Mouse (Mus musculus): ENCODE data around the gene Atrnl1. TPM values are rescaled to one million over a fixed set of nuclear protein-coding genes. Genes with fewer than 3 reads are reported as not detected.
A peak's percentile ranks its signal among the peaks of the same experiment; 100 is the strongest.
"Not testable (repeated sequence)": the region's sequence is repeated elsewhere in the genome, so short reads cannot be mapped to it uniquely, and the experiment has no call there.

The Atrnl1 gene
- polyA plus RNA-seq, 1 experiment: 18.6 TPM

- Histone ChIP-seq H3K4me1 (ENCODE audit: control insufficient read depth, insufficient read depth, low read length) (no peaks in the 10 kb centered on the region), H3K4me3 (replicated peaks; ENCODE audit: extremely low read depth, low read depth, low read length) (no peak overlapping the region)
- no peak for TF ChIP-seq CTCF (IDR thresholded peaks at IDR 0.05; ENCODE audit: insufficient read depth, low read length)
- no peak for TF ChIP-seq POLR2A (IDR thresholded peaks at IDR 0.05; ENCODE audit: borderline replicate concordance, extremely low read depth, low read depth, low read length)
- DNase-seq: no peak
- 58% methylated on average over 8 of the region's 8 CpGs for WGBS
These were observed 47.6 kb downstream of the Atrnl1 start for GRCm38 (mm10) chr19:57658111-57659091.

- 78% methylated on average over 9 of the region's 9 CpGs for WGBS
- H3K4me1 ChIP-seq (ENCODE audit: control insufficient read depth, insufficient read depth, low read length): no peaks in the 10 kb centered on the region
- H3K4me3 ChIP-seq (replicated peaks; ENCODE audit: extremely low read depth, low read depth, low read length): no peak overlapping the region
- TF ChIP-seq POLR2A (IDR thresholded peaks at IDR 0.05; ENCODE audit: borderline replicate concordance, extremely low read depth, low read depth, low read length): no peak
- TF ChIP-seq CTCF (IDR thresholded peaks at IDR 0.05; ENCODE audit: insufficient read depth, low read length): no peak
- DNase-seq: no peak
These were observed 56.2 kb downstream of the Atrnl1 start for GRCm38 (mm10) chr19:57667011-57667410.

GRCm38 (mm10) chr19:57667946-57668345 lies 57.1 kb downstream of the Atrnl1 start:
- no peak for DNase-seq
- Histone ChIP-seq H3K4me1 (ENCODE audit: control insufficient read depth, insufficient read depth, low read length) (no peaks in the 10 kb centered on the region), H3K4me3 (replicated peaks; ENCODE audit: extremely low read depth, low read depth, low read length) (no peak overlapping the region)
- 85% methylated on average over 10 of the region's 10 CpGs for WGBS
- TF ChIP-seq POLR2A (IDR thresholded peaks at IDR 0.05; ENCODE audit: borderline replicate concordance, extremely low read depth, low read depth, low read length) (no peak), CTCF (IDR thresholded peaks at IDR 0.05; ENCODE audit: insufficient read depth, low read length) (no peak)

- H3K4me1 ChIP-seq (ENCODE audit: control insufficient read depth, insufficient read depth, low read length): no peaks in the 10 kb centered on the region
- TF ChIP-seq CTCF (IDR thresholded peaks at IDR 0.05; ENCODE audit: insufficient read depth, low read length): no peak
- TF ChIP-seq POLR2A (IDR thresholded peaks at IDR 0.05; ENCODE audit: borderline replicate concordance, extremely low read depth, low read depth, low read length): no peak
- no peak for DNase-seq
- no peak overlapping the region for H3K4me3 ChIP-seq (replicated peaks; ENCODE audit: extremely low read depth, low read depth, low read length)
- WGBS: 96% methylated on average over 3 of the region's 3 CpGs
These were observed 68.6 kb downstream of the Atrnl1 start for GRCm38 (mm10) chr19:57679455-57679854.

- Histone ChIP-seq H3K4me3 (replicated peaks; ENCODE audit: extremely low read depth, low read depth, low read length) (no peak overlapping the region), H3K4me1 (ENCODE audit: control insufficient read depth, insufficient read depth, low read length) (no peaks in the 10 kb centered on the region)
- no peak for TF ChIP-seq POLR2A (IDR thresholded peaks at IDR 0.05; ENCODE audit: borderline replicate concordance, extremely low read depth, low read depth, low read length)
- DNase-seq: no peak
- WGBS: 84% methylated on average over 20 of the region's 20 CpGs
These were observed 75.8 kb downstream of the Atrnl1 start for GRCm38 (mm10) chr19:57686596-57686995.

GRCm38 (mm10) chr19:57692566-57692965 lies 81.7 kb downstream of the Atrnl1 start:
- WGBS: 74% methylated on average over 3 of the region's 3 CpGs
- no peaks in the 10 kb centered on the region for H3K4me1 ChIP-seq (ENCODE audit: control insufficient read depth, insufficient read depth, low read length)

GRCm38 (mm10) chr19:57696781-57697180 lies 85.9 kb downstream of the Atrnl1 start:
- 77% methylated on average over 5 of the region's 5 CpGs for WGBS
- not testable (repeated sequence) for H3K4me1 ChIP-seq (ENCODE audit: control insufficient read depth, insufficient read depth, low read length); DNase-seq; H3K4me3 ChIP-seq (replicated peaks; ENCODE audit: extremely low read depth, low read depth, low read length)

More at GRCm38 (mm10) chr19:57692566-57692965, 81.7 kb downstream of the Atrnl1 start:
- DNase-seq: no peak
- TF ChIP-seq CTCF (IDR thresholded peaks at IDR 0.05; ENCODE audit: insufficient read depth, low read length): no peak
- no peak for TF ChIP-seq POLR2A (IDR thresholded peaks at IDR 0.05; ENCODE audit: borderline replicate concordance, extremely low read depth, low read depth, low read length)
- no peak overlapping the region for H3K4me3 ChIP-seq (replicated peaks; ENCODE audit: extremely low read depth, low read depth, low read length)

- DNase-seq: peak; percentile 12
- WGBS: 32% methylated on average over 5 of the region's 5 CpGs
These were observed 102.3 kb downstream of the Atrnl1 start for GRCm38 (mm10) chr19:57713138-57713537.

GRCm38 (mm10) chr19:57724920-57725319 lies 114.1 kb downstream of the Atrnl1 start:
- 81% methylated on average over 6 of the region's 6 CpGs for WGBS
- no peak overlapping the region for H3K4me3 ChIP-seq (replicated peaks; ENCODE audit: extremely low read depth, low read depth, low read length)
- no peak for TF ChIP-seq POLR2A (IDR thresholded peaks at IDR 0.05; ENCODE audit: borderline replicate concordance, extremely low read depth, low read depth, low read length)
- peak; percentile 73 for TF ChIP-seq CTCF (IDR thresholded peaks at IDR 0.05; ENCODE audit: insufficient read depth, low read length)
- DNase-seq: peak; percentile 67
- H3K4me1 ChIP-seq (ENCODE audit: control insufficient read depth, insufficient read depth, low read length): no peaks in the 10 kb centered on the region

More at GRCm38 (mm10) chr19:57713138-57713537, 102.3 kb downstream of the Atrnl1 start:
- TF ChIP-seq CTCF (IDR thresholded peaks at IDR 0.05; ENCODE audit: insufficient read depth, low read length) (no peak), POLR2A (IDR thresholded peaks at IDR 0.05; ENCODE audit: borderline replicate concordance, extremely low read depth, low read depth, low read length) (no peak)
- no peaks in the 10 kb centered on the region for H3K4me1 ChIP-seq (ENCODE audit: control insufficient read depth, insufficient read depth, low read length)
- H3K4me3 ChIP-seq (replicated peaks; ENCODE audit: extremely low read depth, low read depth, low read length): no peak overlapping the region

GRCm38 (mm10) chr19:57725326-57725725 lies 114.5 kb downstream of the Atrnl1 start:
- TF ChIP-seq CTCF (IDR thresholded peaks at IDR 0.05; ENCODE audit: insufficient read depth, low read length) (no peak), POLR2A (IDR thresholded peaks at IDR 0.05; ENCODE audit: borderline replicate concordance, extremely low read depth, low read depth, low read length) (no peak)
- no peak for DNase-seq
- Histone ChIP-seq H3K4me1 (ENCODE audit: control insufficient read depth, insufficient read depth, low read length) (no peaks in the 10 kb centered on the region), H3K4me3 (replicated peaks; ENCODE audit: extremely low read depth, low read depth, low read length) (no peak overlapping the region)
- WGBS: 96% methylated on average over 2 of the region's 2 CpGs
